Mouse (Mus musculus): Measurements from ENCODE around the gene Cd300ld5.

DNA sequence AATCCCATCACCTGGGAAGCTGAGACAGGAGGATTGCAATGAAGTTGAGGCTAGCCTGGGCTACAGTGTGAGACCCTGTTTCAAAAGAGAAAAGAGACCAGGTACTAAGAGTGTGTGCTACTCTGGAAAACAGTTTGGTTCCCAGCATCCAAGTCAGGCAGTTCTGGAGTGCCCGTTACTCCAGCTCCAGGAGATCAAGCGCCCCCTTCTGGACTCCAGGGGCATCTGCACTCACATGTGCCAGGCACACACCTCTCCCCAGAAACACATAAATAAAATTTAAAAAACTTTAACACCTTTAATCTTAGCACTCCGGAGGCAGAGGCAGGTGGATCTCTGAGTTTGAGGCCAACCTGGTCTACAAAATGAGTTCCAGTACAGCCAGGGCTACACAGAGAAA is 43.8 kb upstream of the Cd300ld5 start:
- TF ChIP-seq GATA1 (IDR thresholded peaks at IDR 0.05; ENCODE audit: low read length) (no peak), TAL1 (IDR thresholded peaks at IDR 0.05; ENCODE audit: low read length) (no peak)
